Mouse (Mus musculus) hindbrain, postnatal 0 days (tissue): ENCODE data around the gene Atp6v1g2. TPM values are rescaled to one million over a fixed set of nuclear protein-coding genes. Genes with fewer than 3 reads are reported as not detected.

Experiments used
- ATAC-seq: fragments of 200-750 bp; cut with Nextera tagmentation; 2 replicates; pipeline ENCODE4 v1.8.0; 2017; ENCODE audit warnings: mild to moderate bottlenecking, moderate TSS enrichment, moderate library complexity
- DNase-seq: peaks from one replicate; pipeline ENCODE4 v3.0.0-alpha.2; 2015; ENCODE audit warnings: low spot score
- H3K27ac ChIP-seq: fragments of 300-500 bp; sonication (generic); 2 replicates; pipeline ENCODE4 v1.5.1; 2014; ENCODE audit warnings: mild to moderate bottlenecking
- H3K27me3 ChIP-seq: fragments of 300-500 bp; sonication (generic); 2 replicates; pipeline ENCODE4 v1.6.1; 2014; ENCODE audit warnings: low read length, mixed read lengths; ENCODE audit not compliant: insufficient read depth
- H3K36me3 ChIP-seq: fragments of 300-500 bp; sonication (generic); 2 replicates; pipeline ENCODE4 v1.6.1; 2014; ENCODE audit warnings: low read length, mixed read lengths; ENCODE audit not compliant: insufficient read depth
- H3K4me1 ChIP-seq: fragments of 300-500 bp; sonication (generic); 2 replicates; pipeline ENCODE4 v1.6.1; 2014; ENCODE audit warnings: antibody characterized with exemption, low read length, mixed read lengths; ENCODE audit not compliant: insufficient read depth
- H3K4me2 ChIP-seq: fragments of 300-500 bp; sonication (generic); 2 replicates; pipeline ENCODE4 v1.6.1; 2014; ENCODE audit warnings: low read depth, mild to moderate bottlenecking, low read length, moderate library complexity, mixed read lengths
- H3K4me3 ChIP-seq: fragments of 300-500 bp; sonication (generic); 2 replicates; pipeline ENCODE4 v1.5.1; 2014; ENCODE audit warnings: low read length
- H3K9ac ChIP-seq: fragments of 300-500 bp; sonication (generic); replicated peaks from 2 replicates; pipeline ENCODE4 v1.6.1; 2014; ENCODE audit warnings: mild to moderate bottlenecking, low read length, moderate library complexity, mixed read lengths
- H3K9me3 ChIP-seq: fragments of 300-500 bp; sonication (generic); 2 replicates; pipeline ENCODE4 v1.6.1; 2016; ENCODE audit warnings: low read length, mixed read lengths
- CTCF ChIP-seq: IDR thresholded peaks from 2 replicates; pipeline ENCODE4 v1.5.1; 2016; ENCODE audit warnings: antibody characterized with exemption, control low read depth, low read depth
- WGBS: fragments of 180-500 bp; shearing (Covaris S2); extraction: QIAGEN DNeasy Blood & Tissue Kit; methylation state at CpG from one replicate; pipeline ENCODE4 v1.1.7; 2014; 5-methylcytosine and 5-hydroxymethylcytosine counted together
- polyA plus RNA-seq: library from polyadenylated mRNA; unstranded; fragments of >200 nt; fragmentation: Nextera tagmentation; extraction: Ambion mirVana; gene quantifications from 2 replicates; pipeline ENCODE4 v1.2.1, GENCODE M21; 2015
- total RNA-seq: library from RNA; depleted of rRNA; stranded (reverse); fragments of >200 nt; gene quantifications from 2 replicates; pipeline ENCODE4 v1.2.3, GENCODE M21; 2014

Gene Atp6v1g2
- total and polyA plus RNA-seq, 2 experiments from 2014 or later, result 114 to 183 TPM

DNA sequence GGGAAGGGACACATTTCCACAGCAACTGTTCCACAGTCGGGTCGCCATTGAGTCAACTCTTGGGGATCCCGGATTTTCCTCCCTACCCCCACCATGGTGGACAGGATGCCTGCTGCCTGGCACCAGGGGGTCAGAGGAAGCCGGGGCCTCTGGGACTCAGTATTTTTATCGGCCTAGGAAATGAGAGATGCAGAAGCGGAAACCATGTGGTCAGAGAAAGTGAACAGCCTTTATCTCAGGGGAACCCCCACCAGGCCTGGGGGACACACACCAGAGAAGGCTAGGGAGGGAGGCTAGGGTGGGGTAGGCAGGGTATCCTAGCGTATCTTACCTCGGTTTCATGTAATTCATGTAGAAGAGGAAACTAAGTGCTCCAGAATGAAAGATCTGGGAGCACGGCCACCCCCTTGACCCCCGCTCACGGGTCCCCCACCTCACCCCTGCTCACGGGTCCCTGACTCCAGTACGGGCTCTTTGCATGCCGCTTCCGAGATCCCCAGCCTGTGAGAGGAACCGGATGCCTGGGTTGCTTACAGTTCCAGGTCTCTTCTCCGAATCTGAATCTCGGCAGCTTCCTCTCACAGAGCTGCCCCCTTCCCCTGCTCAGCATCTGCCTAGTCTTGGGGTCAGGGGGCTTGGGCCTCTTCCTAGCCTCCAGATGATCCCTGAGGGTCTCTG lies 14.8 kb upstream of the Atp6v1g2 start:
- 85% methylated on average over 18 of the region's 18 CpGs for WGBS
- TF ChIP-seq CTCF, result no peak
- H3K4me2 ChIP-seq, result no peak overlapping the region

DNA sequence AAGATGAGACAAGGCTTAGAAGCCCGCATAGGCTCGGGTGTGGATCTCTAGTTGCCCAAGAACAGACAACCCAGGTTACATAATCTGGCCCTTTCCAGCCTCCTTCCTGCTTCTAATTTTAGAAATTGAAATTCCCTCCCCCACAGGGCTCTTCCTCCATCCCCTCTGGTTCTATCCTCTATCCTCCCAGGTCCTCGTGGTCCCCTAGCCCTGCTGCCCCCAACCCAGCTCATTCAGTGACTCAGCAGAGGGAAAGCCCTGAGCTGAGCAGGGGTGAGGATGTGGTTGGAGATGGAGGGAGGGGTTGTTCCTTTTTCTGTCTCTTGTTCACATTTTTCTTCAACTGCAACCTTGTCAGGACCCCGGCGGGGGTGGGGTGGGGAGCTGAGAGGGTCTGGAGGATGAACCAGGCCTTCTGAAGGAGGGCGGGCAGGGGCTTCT lies 13.8 kb upstream of the Atp6v1g2 start:
- no peak for ATAC-seq

More for the DNA sequence above, 14.8 kb upstream of the Atp6v1g2 start:
- H3K27ac ChIP-seq, result no peak overlapping the region
- no peaks in the 10 kb centered on the region for H3K27me3 ChIP-seq
- ATAC-seq (no peak), DNase-seq (no peak)
- H3K4me3 ChIP-seq, result no peak overlapping the region
- peaks cover 12% of the 10 kb centered on the region for H3K36me3 ChIP-seq
- no peaks in the 10 kb centered on the region for H3K9me3 ChIP-seq
- no peaks in the 10 kb centered on the region for H3K4me1 ChIP-seq
- 0 out of 2 replicates have a peak overlapping the region, but pooled peaks have one; percentile 17 for H3K9ac ChIP-seq

DNA sequence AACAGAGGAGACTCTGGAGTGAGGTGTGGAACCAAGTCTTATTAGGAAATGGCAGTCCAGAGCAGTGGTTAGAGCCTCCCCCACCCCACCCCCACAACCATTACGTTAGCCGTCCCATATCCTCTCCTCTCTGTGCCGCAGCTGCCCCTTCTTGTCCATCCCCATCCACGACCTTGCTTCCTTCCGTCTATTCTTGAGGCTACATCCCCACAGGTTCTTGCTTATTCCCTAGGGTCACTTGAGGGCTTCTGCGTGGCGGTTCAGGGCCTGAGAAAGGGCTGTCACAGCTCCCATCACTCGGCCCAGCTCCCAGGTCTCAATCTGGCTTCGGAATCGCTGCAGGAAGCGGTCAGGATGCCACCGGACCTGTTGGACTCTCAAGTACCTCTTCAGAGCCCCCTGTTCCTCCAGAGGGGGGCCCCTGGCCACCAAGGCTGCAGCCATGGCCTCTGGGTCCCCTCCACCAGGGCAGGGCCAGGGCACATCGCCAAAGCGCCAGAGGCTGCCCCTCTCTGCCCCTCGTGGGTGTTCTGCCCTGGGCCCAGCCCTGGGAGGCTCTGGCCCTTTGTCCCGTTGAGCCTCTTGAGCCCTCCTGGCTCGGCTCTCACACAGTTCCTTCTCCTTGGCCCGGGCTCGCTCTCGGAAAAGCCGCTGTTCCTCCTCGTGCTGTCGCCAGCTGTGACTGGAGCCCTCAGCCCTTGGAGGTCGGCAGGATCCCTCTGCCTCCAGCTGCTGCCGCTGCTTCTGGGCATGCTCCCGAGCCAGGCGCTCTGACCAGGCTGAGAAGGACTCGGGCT lies 13.1 kb upstream of the Atp6v1g2 start, which contains the start of gene Gm16181:
TSS of gene Gm16181 (plus strand) at position 679 of the 797 bp plus-strand sequence.
- no peak for DNase-seq
- H3K9ac ChIP-seq, result no peak within 1 kb of the TSS

More for the DNA sequence above, 13.8 kb upstream of the Atp6v1g2 start:
- WGBS, result 91% methylated on average over 6 of the region's 6 CpGs
- Histone ChIP-seq H3K4me2 (no peak overlapping the region), H3K4me3 (no peak overlapping the region), H3K36me3 (peaks cover 12% of the 10 kb centered on the region), H3K4me1 (no peaks in the 10 kb centered on the region), H3K27me3 (no peaks in the 10 kb centered on the region), H3K9me3 (no peaks in the 10 kb centered on the region), H3K9ac (no peak overlapping the region), H3K27ac (no peak overlapping the region)
- TF ChIP-seq CTCF, result no peak
- no peak for DNase-seq

DNA sequence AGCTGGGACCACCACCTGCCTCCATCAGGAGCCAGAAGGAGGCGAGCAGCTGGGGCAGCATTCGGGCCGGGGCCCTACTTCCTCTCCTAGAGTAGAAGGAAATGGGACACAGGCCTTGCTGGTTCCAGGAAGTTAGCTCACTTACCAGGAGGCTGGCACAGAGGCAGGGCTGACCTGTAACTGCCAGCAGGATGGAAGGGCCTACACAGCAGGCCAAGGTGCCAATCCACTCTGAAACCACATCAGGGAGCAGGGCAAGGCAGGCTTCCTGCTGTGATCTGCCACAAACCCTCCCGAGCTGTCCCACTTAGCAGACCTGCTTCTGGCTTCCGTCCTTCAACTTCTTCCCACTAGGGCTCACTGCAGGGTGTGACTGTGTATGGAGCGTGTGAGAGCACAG lies 11.2 kb upstream of the Atp6v1g2 start:
- no peaks in the 10 kb centered on the region for H3K9me3 ChIP-seq
- no peak for ATAC-seq
- H3K27me3 ChIP-seq, result no peaks in the 10 kb centered on the region
- H3K4me1 ChIP-seq, result no peaks in the 10 kb centered on the region
- WGBS, result 70% methylated on average over 6 of the region's 6 CpGs
- no peak overlapping the region for H3K9ac ChIP-seq
- no peak overlapping the region for H3K4me2 ChIP-seq
- no peak overlapping the region for H3K27ac ChIP-seq
- TF ChIP-seq CTCF, result no peak
- H3K4me3 ChIP-seq, result no peak overlapping the region
- DNase-seq, result no peak
- peaks cover 18% of the 10 kb centered on the region for H3K36me3 ChIP-seq

More for the DNA sequence above, 13.1 kb upstream of the Atp6v1g2 start, which contains the start of gene Gm16181:
- TF ChIP-seq CTCF, result no peak
- H3K4me1 ChIP-seq, result no peaks in the 10 kb centered on the region
- H3K27me3 ChIP-seq, result no peaks in the 10 kb centered on the region
- no peak for ATAC-seq
- H3K4me3 ChIP-seq, result no peak within 1 kb of the TSS
- H3K27ac ChIP-seq, result no peak within 1 kb of the TSS
- H3K4me2 ChIP-seq, result no peak within 1 kb of the TSS
- peaks cover 12% of the 10 kb centered on the region for H3K36me3 ChIP-seq
- WGBS, result 75% methylated on average over 28 of the region's 28 CpGs
- no peaks in the 10 kb centered on the region for H3K9me3 ChIP-seq

DNA sequence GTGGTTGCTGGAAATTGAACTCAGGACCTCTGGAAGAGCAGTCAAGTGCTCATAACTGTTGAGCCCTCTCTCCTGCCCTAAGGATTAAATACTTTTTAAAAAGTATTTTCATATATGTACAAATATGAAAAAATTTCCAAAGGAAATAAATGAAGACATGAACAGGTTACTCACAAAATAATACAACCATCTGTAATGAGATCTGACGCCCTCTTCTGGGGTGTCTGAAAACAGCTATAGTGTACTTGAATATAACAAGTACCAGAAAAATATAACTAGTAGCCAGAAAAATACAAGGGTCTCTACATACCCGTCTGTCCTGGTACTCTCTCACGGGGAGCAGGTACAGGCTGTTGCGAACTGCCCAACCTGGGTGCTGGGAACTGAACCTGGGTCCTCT lies 8.8 kb upstream of the Atp6v1g2 start:
- Histone ChIP-seq H3K27ac (no peak overlapping the region), H3K9ac (no peak overlapping the region), H3K36me3 (peaks cover 31% of the 10 kb centered on the region), H3K27me3 (no peaks in the 10 kb centered on the region), H3K4me1 (no peaks in the 10 kb centered on the region), H3K4me2 (no peak overlapping the region), H3K4me3 (no peak overlapping the region), H3K9me3 (no peaks in the 10 kb centered on the region)
- ATAC-seq (no peak), DNase-seq (no peak)
- 97% methylated on average over 4 of the region's 4 CpGs for WGBS
- TF ChIP-seq CTCF, result no peak

DNA sequence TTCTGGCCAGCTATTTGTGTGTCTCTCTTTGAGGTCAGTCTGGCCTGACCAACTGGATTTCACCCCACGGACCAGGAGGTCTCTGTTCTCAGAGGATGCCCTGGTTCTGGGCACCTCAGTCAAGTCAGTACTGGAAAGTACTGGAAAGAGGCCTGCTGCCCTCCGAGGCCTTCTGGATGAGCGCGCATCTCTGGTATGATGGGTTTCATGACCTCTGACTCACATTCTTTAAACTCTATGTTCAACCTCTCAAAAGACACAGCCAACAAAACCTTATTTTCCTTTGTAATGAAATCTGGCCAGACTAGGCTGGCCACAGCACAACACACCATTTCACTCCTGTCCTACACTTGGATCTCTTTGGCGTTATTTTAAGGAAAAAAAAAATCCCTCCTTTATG lies 8.0 kb upstream of the Atp6v1g2 start:
- no peak for DNase-seq
- H3K27ac ChIP-seq, result no peak overlapping the region
- H3K9me3 ChIP-seq, result no peaks in the 10 kb centered on the region
- 97% methylated on average over 5 of the region's 5 CpGs for whole genome bisulfite sequencing
- no peak overlapping the region for H3K9ac ChIP-seq
- H3K4me2 ChIP-seq, result no peak overlapping the region
- no peaks in the 10 kb centered on the region for H3K4me1 ChIP-seq
- no peak for TF ChIP-seq CTCF
- H3K36me3 ChIP-seq, result peaks cover 26% of the 10 kb centered on the region; the same call in 1 of the 2 replicates
- no peak for ATAC-seq
- no peak overlapping the region for H3K4me3 ChIP-seq
- no peaks in the 10 kb centered on the region for H3K27me3 ChIP-seq
